Mouse (Mus musculus) thymus, adult 2 months (tissue): ENCODE results near the gene Spem1. TPM values are rescaled to one million over a fixed set of nuclear protein-coding genes. Genes with fewer than 3 reads are reported as not detected.

Experiments
- DNase-seq: peaks from one replicate; pipeline ENCODE4 v3.0.0; 2021
- H3K27ac ChIP-seq: fragments of 200-500 bp; 2 replicates; pipeline ENCODE4 v1.5.1; 2012; ENCODE audit warnings: low read length, control low read depth; ENCODE audit not compliant: control insufficient read depth, insufficient read depth
- H3K27me3 ChIP-seq: fragments of 200-500 bp; 2 replicates; pipeline ENCODE4 v1.6.1; 2012; ENCODE audit warnings: mild to moderate bottlenecking, low read length, moderate library complexity, mixed read lengths; ENCODE audit not compliant: control insufficient read depth, insufficient read depth
- H3K36me3 ChIP-seq: fragments of 200-500 bp; 2 replicates; pipeline ENCODE4 v1.6.1; 2012; ENCODE audit warnings: mild to moderate bottlenecking, low read length, moderate library complexity; ENCODE audit not compliant: control insufficient read depth, insufficient read depth
- H3K4me1 ChIP-seq: fragments of 200-500 bp; replicated peaks from 2 replicates; pipeline ENCODE4 v1.6.1; 2012; ENCODE audit warnings: low read length; ENCODE audit not compliant: control insufficient read depth, insufficient read depth
- H3K4me3 ChIP-seq: fragments of 200-500 bp; 2 replicates; pipeline ENCODE4 v1.5.1; 2012; ENCODE audit warnings: mild to moderate bottlenecking, low read length, control low read depth, moderate library complexity; ENCODE audit not compliant: control insufficient read depth, insufficient read depth
- CTCF ChIP-seq: fragments of 200-500 bp; IDR thresholded peaks from 2 replicates; pipeline ENCODE4 v1.5.1; 2012; ENCODE audit warnings: mild to moderate bottlenecking, control low read depth, low read length, moderate library complexity, borderline replicate concordance; ENCODE audit not compliant: control insufficient read depth, poor library complexity, insufficient read depth; ENCODE audit errors: extremely low read depth
- POLR2A ChIP-seq: fragments of 200-500 bp; IDR thresholded peaks from 2 replicates; pipeline ENCODE4 v1.6.1; 2012; ENCODE audit warnings: mild to moderate bottlenecking, low read length, control low read depth, moderate library complexity; ENCODE audit not compliant: control insufficient read depth, poor library complexity, insufficient read depth; ENCODE audit errors: extremely low read depth
- WGBS: fragments of 180-500 bp; shearing (Covaris S2); methylation state at CpG from one replicate; pipeline ENCODE4 v1.1.7; 2018; 5-methylcytosine and 5-hydroxymethylcytosine counted together
- polyA plus RNA-seq: library from polyadenylated mRNA; depleted of rRNA; stranded (reverse); fragments of >200 nt; gene quantifications from 2 replicates; pipeline ENCODE4 v1.2.3, GENCODE M21; 2012

Gene Spem1
- polyA plus RNA-seq, 1 experiment: 0.61 TPM

GRCm38 (mm10) chr11:69849128-69849527 is 27.1 kb upstream of the Spem1 start:
- TF ChIP-seq POLR2A: no peak
- TF ChIP-seq CTCF: no peak
- no peaks in the 10 kb centered on the region for H3K27me3 ChIP-seq
- no peak for DNase-seq
- WGBS: 72% methylated on average over 9 of the region's 9 CpGs
- no peak overlapping the region for H3K4me3 ChIP-seq
- H3K4me1 ChIP-seq: peaks cover 48% of the 10 kb centered on the region
- peak overlapping the region; percentile 63; the same call in 1 of the 2 replicates for H3K27ac ChIP-seq
- no peaks in the 10 kb centered on the region for H3K36me3 ChIP-seq

- peaks cover 42% of the 10 kb centered on the region for H3K4me1 ChIP-seq
- H3K4me3 ChIP-seq: no peak overlapping the region
- H3K27ac ChIP-seq: no peak overlapping the region
- no peak for DNase-seq
- TF ChIP-seq CTCF (no peak), POLR2A (no peak)
- H3K27me3 ChIP-seq: no peaks in the 10 kb centered on the region
- no peaks in the 10 kb centered on the region for H3K36me3 ChIP-seq
- WGBS: 98% methylated on average over 6 of the region's 6 CpGs
Observed at GRCm38 (mm10) chr11:69848021-69848420, 26.0 kb upstream of the Spem1 start.

- no peaks in the 10 kb centered on the region for H3K27me3 ChIP-seq
- WGBS: 10% methylated on average over 37 of the region's 37 CpGs
- peak overlapping the region; percentile 72 for H3K27ac ChIP-seq
- H3K4me1 ChIP-seq: peaks cover 42% of the 10 kb centered on the region
- TF ChIP-seq CTCF (no peak), POLR2A (0 out of 2 replicates have a peak, but pooled peaks have one; percentile 7)
- no peaks in the 10 kb centered on the region for H3K36me3 ChIP-seq
- peak overlapping the region; percentile 96 for H3K4me3 ChIP-seq
- no peak for DNase-seq
Observed at GRCm38 (mm10) chr11:69846738-69847688, 25.0 kb upstream of the Spem1 start.

- H3K4me1 ChIP-seq: peaks cover 39% of the 10 kb centered on the region
- peak within 1 kb of the TSS; percentile 96 for H3K4me3 ChIP-seq
- under 1% methylated on average over 36 of the region's 38 CpGs for WGBS
Observed at GRCm38 (mm10) chr11:69846198-69846680, 24.3 kb upstream of the Spem1 start, which contains the start of gene Plscr3. Gene Plscr3 (plus strand): TSS chr11:69846376.

GRCm38 (mm10) chr11:69838714-69839104 is 16.7 kb upstream of the Spem1 start:
- 1% methylated on average over 7 of the region's 7 CpGs for WGBS
- no peaks in the 10 kb centered on the region for H3K27me3 ChIP-seq
- H3K4me3 ChIP-seq: peak overlapping the region; percentile 53
- DNase-seq: no peak
- TF ChIP-seq POLR2A (no peak), CTCF (no peak)
- no peaks in the 10 kb centered on the region for H3K36me3 ChIP-seq
- H3K4me1 ChIP-seq: peaks cover 24% of the 10 kb centered on the region
- no peak overlapping the region for H3K27ac ChIP-seq

More at GRCm38 (mm10) chr11:69846198-69846680, 24.3 kb upstream of the Spem1 start, which contains the start of gene Plscr3:
- TF ChIP-seq CTCF: peak; percentile 28; the same call in 1 of the 2 replicates
- peak; percentile 63; the same call in 1 of the 2 replicates for TF ChIP-seq POLR2A
- no peaks in the 10 kb centered on the region for H3K27me3 ChIP-seq
- peak within 1 kb of the TSS; percentile 72 for H3K27ac ChIP-seq
- no peaks in the 10 kb centered on the region for H3K36me3 ChIP-seq
- peak; percentile 95 for DNase-seq

- Histone ChIP-seq H3K4me3 (peak within 1 kb of the TSS; percentile 53), H3K27ac (no peak within 1 kb of the TSS), H3K27me3 (no peaks in the 10 kb centered on the region), H3K36me3 (no peaks in the 10 kb centered on the region), H3K4me1 (peaks cover 28% of the 10 kb centered on the region)
- WGBS: under 1% methylated on average over 34 of the region's 34 CpGs
- peak; percentile 84 for DNase-seq
- 0 out of 2 replicates have a peak, but pooled peaks have one; percentile 21 for TF ChIP-seq POLR2A
- 0 out of 2 replicates have a peak, but pooled peaks have one; percentile 18 for TF ChIP-seq CTCF
Observed at GRCm38 (mm10) chr11:69837952-69838713, 16.2 kb upstream of the Spem1 start, which contains the start of gene Tmem256. Gene Tmem256 (plus strand): TSS chr11:69838514.
